Mouse (Mus musculus) hindbrain, embryonic 14.5 days (tissue): Measurements from ENCODE around the gene Acbd4. TPM values are rescaled to one million over a fixed set of nuclear protein-coding genes. Genes with fewer than 3 reads are reported as not detected.

Experiments used
- ATAC-seq: fragments of 200-750 bp; cut with Nextera tagmentation; 2 replicates; pipeline ENCODE4 v1.8.0; 2017; ENCODE audit warnings: moderate number of reproducible peaks, mild to moderate bottlenecking, moderate TSS enrichment, moderate library complexity; ENCODE audit not compliant: low FRiP score
- DNase-seq: peaks from one replicate; pipeline ENCODE4 v3.0.0-alpha.2; 2015; ENCODE audit warnings: low spot score
- H3K27ac ChIP-seq: fragments of 300-500 bp; sonication (generic); 2 replicates; pipeline ENCODE4 v1.5.1; 2014; ENCODE audit warnings: mild to moderate bottlenecking, moderate library complexity
- H3K27me3 ChIP-seq: fragments of 300-500 bp; sonication (generic); 2 replicates; pipeline ENCODE4 v1.6.1; 2014; ENCODE audit warnings: mild to moderate bottlenecking, low read length, mixed read lengths; ENCODE audit not compliant: control insufficient read depth, insufficient read depth
- H3K36me3 ChIP-seq: fragments of 300-500 bp; sonication (generic); replicated peaks from 2 replicates; pipeline ENCODE4 v1.6.1; 2014; ENCODE audit not compliant: control insufficient read depth, insufficient read depth
- H3K4me1 ChIP-seq: fragments of 300-500 bp; sonication (generic); replicated peaks from 2 replicates; pipeline ENCODE4 v1.6.1; 2014; ENCODE audit warnings: antibody characterized with exemption, low read length, mixed read lengths; ENCODE audit not compliant: control insufficient read depth, insufficient read depth
- H3K4me2 ChIP-seq: fragments of 300-500 bp; sonication (generic); replicated peaks from 2 replicates; pipeline ENCODE4 v1.6.1; 2014; ENCODE audit warnings: mild to moderate bottlenecking, moderate library complexity
- H3K4me3 ChIP-seq: fragments of 300-500 bp; sonication (generic); replicated peaks from 2 replicates; pipeline ENCODE4 v1.5.1; 2014; ENCODE audit warnings: mild to moderate bottlenecking, low read length
- H3K9ac ChIP-seq: fragments of 300-500 bp; sonication (generic); 2 replicates; pipeline ENCODE4 v1.6.1; 2014
- H3K9me3 ChIP-seq: fragments of 300-500 bp; sonication (generic); 2 replicates; pipeline ENCODE4 v1.6.1; 2016; ENCODE audit warnings: low read length; ENCODE audit not compliant: control insufficient read depth
- WGBS: fragments of 180-500 bp; shearing (Covaris S2); extraction: QIAGEN DNeasy Blood & Tissue Kit; methylation state at CpG from one replicate; pipeline ENCODE4 v1.1.7; 2014; 5-methylcytosine and 5-hydroxymethylcytosine counted together
- polyA plus RNA-seq: library from polyadenylated mRNA; unstranded; fragments of >200 nt; fragmentation: Nextera tagmentation; extraction: Ambion mirVana; gene quantifications from 2 replicates; pipeline ENCODE4 v1.2.1, GENCODE M21; 2014

The Acbd4 gene
- polyA plus RNA-seq, 1 experiment from 2014 or later, result 10.6 TPM

DNA sequence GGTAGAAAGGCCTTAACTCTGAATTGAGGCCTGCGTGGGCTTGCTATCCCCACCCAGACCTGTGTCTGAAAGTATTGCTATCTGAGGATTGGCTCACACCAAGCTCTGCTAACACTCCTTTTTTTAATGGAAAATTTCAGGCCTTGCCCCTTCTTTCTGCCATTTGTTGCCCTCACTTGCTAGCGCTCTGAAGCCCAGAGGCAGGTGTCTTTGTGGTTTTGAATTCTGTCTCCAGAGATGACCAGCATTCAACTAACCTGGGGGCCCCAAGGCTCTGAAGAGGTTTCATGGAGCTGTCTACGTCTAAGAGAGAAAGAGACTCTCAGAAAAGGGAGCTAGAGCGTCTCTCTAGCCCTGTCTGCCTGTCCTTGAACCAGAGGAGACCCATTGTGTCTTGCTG is 33.2 kb upstream of the Acbd4 start:
- Histone ChIP-seq H3K4me3 (no peak overlapping the region), H3K36me3 (peaks cover 73% of the 10 kb centered on the region), H3K9me3 (no peaks in the 10 kb centered on the region), H3K4me2 (no peak overlapping the region), H3K4me1 (no peaks in the 10 kb centered on the region), H3K27ac (no peak overlapping the region), H3K27me3 (no peaks in the 10 kb centered on the region), H3K9ac (no peak overlapping the region)
- WGBS, result 93% methylated on average over 4 of the region's 4 CpGs
- DNase-seq (no peak), ATAC-seq (no peak)

DNA sequence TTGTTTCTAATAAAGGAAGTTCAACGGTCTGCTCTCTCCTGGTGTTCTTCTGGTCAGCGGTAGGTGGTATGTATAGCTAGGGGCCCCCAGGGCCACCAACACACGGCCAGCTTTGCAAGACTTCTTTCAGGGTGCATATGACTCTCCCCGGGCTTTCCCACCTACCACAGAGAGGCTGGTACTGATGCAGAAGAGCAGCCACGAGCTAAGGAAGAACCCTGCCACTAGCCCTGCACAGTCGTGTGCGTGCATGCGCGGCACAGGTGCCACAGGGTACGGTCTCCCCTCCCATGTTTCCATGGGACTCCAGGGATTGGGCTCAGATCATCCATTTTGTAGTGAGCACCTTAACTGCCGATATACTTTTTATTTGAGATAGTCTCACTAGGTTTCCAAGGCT is 32.6 kb upstream of the Acbd4 start:
- Histone ChIP-seq H3K4me2 (no peak overlapping the region), H3K4me3 (no peak overlapping the region), H3K9ac (no peak overlapping the region), H3K36me3 (peaks cover 66% of the 10 kb centered on the region), H3K27ac (no peak overlapping the region), H3K4me1 (no peaks in the 10 kb centered on the region), H3K9me3 (no peaks in the 10 kb centered on the region), H3K27me3 (no peaks in the 10 kb centered on the region)
- DNase-seq, result no peak
- no peak for ATAC-seq
- 92% methylated on average over 11 of the region's 11 CpGs for WGBS

DNA sequence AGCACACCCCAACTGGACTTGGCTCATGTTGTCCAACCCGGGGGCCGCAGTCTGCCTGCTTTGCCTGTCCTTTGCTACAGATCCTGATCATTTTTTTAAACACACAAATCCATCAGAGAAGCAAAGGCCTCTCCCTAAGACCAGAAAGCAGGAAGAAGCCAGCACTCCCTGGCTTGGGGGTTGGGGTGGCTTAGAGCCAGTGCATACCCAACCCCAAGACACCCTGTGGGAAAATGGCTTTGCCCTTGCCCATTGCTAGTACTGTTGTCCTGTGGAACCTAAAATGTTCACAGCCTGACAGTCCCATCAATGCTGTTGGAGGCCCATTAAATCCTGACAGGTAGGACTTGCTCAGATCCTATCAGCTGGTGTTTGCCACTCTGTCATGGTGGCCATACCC is 31.8 kb upstream of the Acbd4 start:
- 100% methylated on average over 2 of the region's 2 CpGs for WGBS
- no peak overlapping the region for H3K9ac ChIP-seq
- no peaks in the 10 kb centered on the region for H3K4me1 ChIP-seq
- ATAC-seq (no peak), DNase-seq (no peak)
- no peak overlapping the region for H3K4me3 ChIP-seq
- H3K27me3 ChIP-seq, result no peaks in the 10 kb centered on the region
- no peaks in the 10 kb centered on the region for H3K9me3 ChIP-seq
- H3K36me3 ChIP-seq, result peaks cover 58% of the 10 kb centered on the region
- H3K4me2 ChIP-seq, result no peak overlapping the region
- H3K27ac ChIP-seq, result no peak overlapping the region

DNA sequence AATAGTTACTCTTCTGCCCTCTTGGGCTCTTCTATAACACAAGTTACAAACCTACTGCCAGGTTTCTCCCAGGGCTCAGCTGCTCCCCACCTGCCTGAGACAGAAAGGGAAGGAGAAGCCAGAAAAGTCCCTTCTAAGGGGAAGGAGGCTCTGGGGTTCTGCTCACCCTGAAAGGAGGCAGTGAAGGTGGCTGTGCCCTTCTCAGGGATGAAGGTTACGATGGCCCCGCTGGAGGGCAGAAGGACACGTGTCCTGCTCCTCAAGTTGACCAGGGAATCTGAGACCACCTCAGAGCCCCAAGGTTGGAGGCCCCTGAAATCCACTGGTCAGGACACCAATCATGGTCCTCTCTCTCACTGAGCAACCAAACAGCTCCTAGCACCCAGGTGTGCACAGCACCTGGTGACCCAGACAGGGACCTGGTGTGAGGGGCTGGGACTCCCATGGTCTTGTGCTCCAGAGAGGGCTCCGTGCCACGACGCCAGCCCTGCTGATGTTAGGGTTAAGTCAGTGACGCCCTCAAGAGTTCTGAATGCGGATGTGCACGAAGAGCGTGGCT is 31.1 kb upstream of the Acbd4 start:
- no peak overlapping the region for H3K27ac ChIP-seq
- H3K9ac ChIP-seq, result no peak overlapping the region
- 90% methylated on average over 10 of the region's 10 CpGs for whole genome bisulfite sequencing
- no peaks in the 10 kb centered on the region for H3K4me1 ChIP-seq
- DNase-seq, result no peak
- H3K27me3 ChIP-seq, result no peaks in the 10 kb centered on the region
- H3K36me3 ChIP-seq, result peaks cover 53% of the 10 kb centered on the region
- no peaks in the 10 kb centered on the region for H3K9me3 ChIP-seq
- H3K4me2 ChIP-seq, result no peak overlapping the region
- H3K4me3 ChIP-seq, result no peak overlapping the region
- no peak for ATAC-seq

DNA sequence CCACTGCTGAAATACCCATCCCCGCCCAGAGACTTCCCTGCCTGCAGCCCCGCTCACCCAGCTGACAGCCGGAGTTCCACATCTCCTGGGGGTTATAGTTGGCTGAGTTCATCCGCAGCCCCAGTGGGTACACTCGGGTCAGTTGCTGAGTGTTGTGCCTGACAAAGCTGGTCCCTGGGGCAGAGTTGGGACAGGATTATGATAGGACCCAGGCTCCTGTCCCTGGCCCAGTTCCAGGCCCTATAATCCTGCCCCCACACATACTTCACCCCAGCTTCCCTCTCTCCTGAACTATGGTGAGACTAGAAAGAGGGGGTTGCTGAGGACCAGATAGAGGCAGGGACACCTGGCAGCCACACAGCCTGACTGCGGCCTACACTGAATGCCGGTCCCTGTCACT is 27.8 kb upstream of the Acbd4 start:
- Histone ChIP-seq H3K36me3 (peaks cover 20% of the 10 kb centered on the region), H3K4me1 (no peaks in the 10 kb centered on the region), H3K27me3 (no peaks in the 10 kb centered on the region), H3K9me3 (no peaks in the 10 kb centered on the region), H3K4me2 (no peak overlapping the region), H3K4me3 (no peak overlapping the region), H3K9ac (no peak overlapping the region), H3K27ac (no peak overlapping the region)
- ATAC-seq, result no peak
- no peak for DNase-seq
- 85% methylated on average over 7 of the region's 7 CpGs for WGBS

DNA sequence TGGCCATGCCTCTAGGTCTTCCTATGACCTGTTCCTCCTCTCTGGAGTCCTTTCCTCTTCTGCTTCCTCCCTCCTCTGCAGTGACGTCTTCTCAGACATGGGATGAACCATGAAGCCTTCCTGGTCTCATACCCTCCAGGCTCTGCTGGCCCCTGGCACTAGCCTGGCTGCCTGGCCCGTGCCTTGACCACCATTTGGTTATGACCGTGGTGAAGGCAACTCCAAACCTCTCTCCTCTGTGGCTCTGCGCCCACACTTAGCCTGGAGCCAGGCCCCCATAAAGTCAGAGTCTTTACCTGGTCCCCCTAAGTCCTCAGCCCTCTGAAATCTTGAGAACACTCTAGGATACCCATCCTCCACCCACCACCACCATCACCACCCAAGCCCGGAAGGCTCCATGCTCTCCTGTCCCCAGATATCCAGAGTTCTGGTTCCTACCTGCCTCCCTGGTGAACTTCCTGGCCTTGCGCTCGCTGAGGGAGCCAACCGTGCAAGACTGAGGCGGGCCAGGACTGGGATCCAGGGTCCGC is 27.3 kb upstream of the Acbd4 start:
- 62% methylated on average over 10 of the region's 10 CpGs for WGBS
- peaks cover 15% of the 10 kb centered on the region for H3K36me3 ChIP-seq
- ATAC-seq, result no peak

DNA sequence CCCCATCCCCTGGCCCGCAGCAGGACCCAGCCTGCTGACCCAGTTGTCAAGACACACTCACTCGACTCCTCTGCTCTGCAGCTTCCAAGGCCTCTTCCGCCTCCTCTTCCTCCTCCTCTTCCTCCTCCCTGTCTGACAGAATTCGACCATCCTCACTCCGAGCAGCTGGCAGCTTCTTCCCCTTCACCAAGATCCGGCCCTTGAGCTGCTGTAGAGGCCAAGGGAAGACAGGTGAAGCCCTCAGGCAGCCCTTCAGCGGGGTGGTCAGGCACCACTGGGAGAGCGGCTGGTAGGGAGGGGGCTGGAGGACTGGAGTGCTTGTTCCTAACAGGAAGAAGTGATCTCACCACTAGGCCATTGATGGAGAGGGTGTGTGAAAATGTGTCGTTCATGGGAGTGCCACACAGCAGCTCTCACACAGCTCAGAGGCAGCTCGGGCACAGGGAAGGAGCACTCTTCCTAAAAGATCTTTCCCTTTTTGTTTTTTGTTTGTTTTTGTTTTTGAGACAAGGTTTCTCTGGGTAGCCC is 26.6 kb upstream of the Acbd4 start:
- H3K4me2 ChIP-seq, result no peak overlapping the region
- no peaks in the 10 kb centered on the region for H3K4me1 ChIP-seq
- H3K9me3 ChIP-seq, result no peaks in the 10 kb centered on the region
- 26% methylated on average over 10 of the region's 10 CpGs for WGBS
- peaks cover 9% of the 10 kb centered on the region; the same call in 1 of the 2 replicates for H3K36me3 ChIP-seq
- no peak overlapping the region for H3K9ac ChIP-seq
- H3K4me3 ChIP-seq, result no peak overlapping the region
- peaks cover 10% of the 10 kb centered on the region for H3K27me3 ChIP-seq
- ATAC-seq (no peak), DNase-seq (no peak)
- H3K27ac ChIP-seq, result no peak overlapping the region

More for the DNA sequence above, 27.3 kb upstream of the Acbd4 start:
- Histone ChIP-seq H3K4me2 (no peak overlapping the region), H3K27me3 (peaks cover 3% of the 10 kb centered on the region; the same call in 1 of the 2 replicates), H3K27ac (no peak overlapping the region), H3K9me3 (no peaks in the 10 kb centered on the region), H3K9ac (no peak overlapping the region), H3K4me1 (no peaks in the 10 kb centered on the region), H3K4me3 (no peak overlapping the region)
- no peak for DNase-seq

DNA sequence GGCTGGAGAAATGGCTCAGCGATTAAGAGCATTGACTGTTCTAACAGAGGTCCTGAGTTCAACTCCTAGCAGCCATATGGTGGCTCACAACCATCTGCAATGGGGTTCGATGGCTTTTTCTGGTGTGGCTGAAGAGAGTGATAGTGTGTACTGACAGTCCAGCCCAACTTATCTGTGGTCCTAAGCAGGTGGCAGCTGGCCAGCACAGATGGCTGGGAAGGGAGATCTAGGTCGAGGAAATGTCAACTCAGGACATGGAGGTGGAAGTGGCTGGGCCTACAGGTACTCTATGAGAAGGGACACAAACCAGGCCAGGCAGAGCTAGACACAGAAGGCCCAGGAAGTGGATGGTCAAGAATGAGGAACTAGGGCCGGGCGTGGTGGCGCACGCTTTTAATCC is 25.5 kb upstream of the Acbd4 start:
- H3K4me1 ChIP-seq, result peaks cover 6% of the 10 kb centered on the region
- H3K36me3 ChIP-seq, result no peaks in the 10 kb centered on the region
- DNase-seq, result no peak
- H3K9me3 ChIP-seq, result no peaks in the 10 kb centered on the region
- no peak overlapping the region for H3K9ac ChIP-seq
- peaks cover 21% of the 10 kb centered on the region for H3K27me3 ChIP-seq
- no peak for ATAC-seq
- no peak overlapping the region for H3K4me3 ChIP-seq
- WGBS, result 93% methylated on average over 7 of the region's 7 CpGs
- H3K27ac ChIP-seq, result no peak overlapping the region
- no peak overlapping the region for H3K4me2 ChIP-seq

DNA sequence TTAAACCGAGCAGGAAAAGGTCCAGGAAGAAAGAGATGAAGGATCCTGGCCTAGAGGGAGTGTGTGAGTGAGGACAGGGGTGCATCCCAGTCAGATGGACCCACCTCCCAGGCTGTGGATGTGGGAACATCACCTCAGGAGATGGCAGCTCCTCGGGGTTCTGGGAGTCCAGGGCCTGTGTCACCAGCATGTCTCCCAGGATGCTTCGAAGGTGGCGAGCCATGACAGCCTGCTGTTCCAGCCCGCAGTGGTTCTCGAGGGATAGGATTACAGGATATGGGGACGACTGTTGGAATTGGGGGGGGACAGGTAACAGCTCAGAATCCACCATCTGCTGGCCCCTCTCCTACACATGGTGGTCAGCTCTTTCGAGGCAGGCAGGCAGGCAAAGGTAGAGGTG is 24.9 kb upstream of the Acbd4 start:
- H3K36me3 ChIP-seq, result no peaks in the 10 kb centered on the region
- H3K4me2 ChIP-seq, result no peak overlapping the region
- peaks cover 27% of the 10 kb centered on the region for H3K27me3 ChIP-seq
- no peak overlapping the region for H3K4me3 ChIP-seq
- no peaks in the 10 kb centered on the region for H3K9me3 ChIP-seq
- DNase-seq (no peak), ATAC-seq (no peak)
- peaks cover 6% of the 10 kb centered on the region for H3K4me1 ChIP-seq
- H3K27ac ChIP-seq, result no peak overlapping the region
- no peak overlapping the region for H3K9ac ChIP-seq
- WGBS, result 84% methylated on average over 8 of the region's 8 CpGs

DNA sequence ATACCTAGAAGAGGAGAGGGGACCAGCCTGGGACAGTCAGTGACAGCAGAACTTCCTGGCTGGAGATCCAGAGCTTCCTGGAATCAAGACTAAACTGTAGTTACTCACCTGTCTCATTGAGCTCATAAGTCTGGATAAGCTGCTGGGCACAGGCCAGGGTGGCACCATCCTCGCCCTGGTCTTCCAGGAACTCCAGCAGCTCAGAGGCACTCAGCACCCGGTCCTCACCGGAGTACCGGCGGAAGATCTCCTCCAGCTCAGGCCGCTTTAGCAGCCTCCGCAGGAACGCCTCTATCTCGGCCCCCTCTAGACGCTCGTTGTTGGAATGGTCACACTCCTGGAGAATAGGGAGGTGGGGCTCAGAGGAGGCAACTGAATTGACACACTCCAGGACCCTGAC is 23.4 kb upstream of the Acbd4 start:
- no peak for ATAC-seq
- Histone ChIP-seq H3K4me3 (no peak overlapping the region), H3K27me3 (peaks cover 35% of the 10 kb centered on the region), H3K9me3 (no peaks in the 10 kb centered on the region), H3K27ac (no peak overlapping the region), H3K4me1 (peaks cover 6% of the 10 kb centered on the region), H3K9ac (no peak overlapping the region), H3K4me2 (no peak overlapping the region), H3K36me3 (no peaks in the 10 kb centered on the region)
- no peak for DNase-seq
- WGBS, result 80% methylated on average over 11 of the region's 11 CpGs
